Mouse (Mus musculus): ENCODE data around the gene Aldh5a1. TPM values are rescaled to one million over a fixed set of nuclear protein-coding genes. Genes with fewer than 3 reads are reported as not detected.
A peak's percentile ranks its signal among the peaks of the same experiment; 100 is the strongest.

The Aldh5a1 gene
- total RNA-seq, 2 experiments from 2014 or later = 4.3 to 4.5 TPM

DNA sequence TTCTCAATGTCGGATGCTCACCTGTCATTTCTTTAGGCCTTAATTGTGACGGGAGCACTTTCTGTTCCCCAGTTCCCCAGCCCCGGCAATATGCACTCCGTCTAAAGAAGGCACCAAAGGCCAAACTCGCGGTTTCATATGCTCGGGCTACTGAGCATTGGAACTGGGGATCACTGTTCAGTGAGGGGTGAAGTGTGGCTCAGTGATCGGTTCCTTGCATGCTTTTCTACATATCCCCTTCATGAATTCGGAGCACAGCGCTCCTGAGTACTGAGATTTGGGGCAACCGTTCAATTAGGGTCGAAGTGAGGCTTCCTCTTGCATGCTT lies 342 bp upstream of the Aldh5a1 start:
- DNase-seq (ENCODE audit: low spot score in 2 of 2) = no peak

- DNase-seq (ENCODE audit: low spot score in 2 of 2) = no peak
These were observed 721 bp downstream of the Aldh5a1 start for GRCm38 (mm10) chr13:24936772-24937107.

DNA sequence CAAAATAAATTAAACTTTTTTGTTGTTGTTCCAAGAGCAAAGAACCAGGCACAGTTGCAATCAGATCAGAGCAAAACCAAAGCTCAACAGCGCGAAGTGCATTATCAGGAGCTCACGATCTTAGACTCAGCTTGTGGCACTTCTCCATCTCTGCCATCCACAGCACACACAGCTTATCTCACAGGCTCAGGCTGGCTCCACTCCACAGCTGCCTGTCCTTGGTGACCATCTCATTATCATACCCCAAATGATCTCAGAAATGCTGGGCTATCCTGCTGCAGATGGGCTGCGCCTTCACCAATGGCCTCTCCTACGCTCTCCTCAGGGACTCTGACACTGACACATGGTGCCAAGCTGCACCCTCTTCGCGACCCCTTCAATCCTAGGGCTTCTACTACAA lies 4.3 kb downstream of the Aldh5a1 start:
- no peak for DNase-seq (ENCODE audit: low spot score in 2 of 2)

- no peak for DNase-seq (ENCODE audit: low spot score in 2 of 2)
These were observed 6.9 kb downstream of the Aldh5a1 start for GRCm38 (mm10) chr13:24930591-24930990.

DNA sequence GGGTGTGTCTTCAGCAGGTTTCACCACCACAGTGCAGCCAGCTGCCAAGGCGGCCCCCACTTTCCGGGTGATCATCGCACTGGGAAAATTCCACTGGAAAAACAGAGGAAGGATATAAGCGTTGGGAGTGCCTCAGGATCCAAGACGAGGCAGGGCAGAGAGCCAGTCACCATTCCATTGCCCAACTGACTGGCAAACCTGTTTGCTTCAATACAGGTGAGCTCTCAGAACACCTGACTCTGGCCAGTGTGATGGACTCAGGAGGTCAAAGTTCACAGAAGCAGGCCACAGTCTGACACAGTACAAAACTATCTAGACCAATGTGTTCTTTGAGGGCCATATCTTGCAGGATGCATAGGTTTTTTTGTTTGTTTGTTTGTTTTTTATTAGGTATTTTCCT lies 13.5 kb downstream of the Aldh5a1 start:
- no peak for DNase-seq (ENCODE audit: low spot score in 2 of 2)

GRCm38 (mm10) chr13:24921281-24921680 lies 16.2 kb downstream of the Aldh5a1 start:
- DNase-seq (ENCODE audit: low spot score in 2 of 2) = no peak

DNA sequence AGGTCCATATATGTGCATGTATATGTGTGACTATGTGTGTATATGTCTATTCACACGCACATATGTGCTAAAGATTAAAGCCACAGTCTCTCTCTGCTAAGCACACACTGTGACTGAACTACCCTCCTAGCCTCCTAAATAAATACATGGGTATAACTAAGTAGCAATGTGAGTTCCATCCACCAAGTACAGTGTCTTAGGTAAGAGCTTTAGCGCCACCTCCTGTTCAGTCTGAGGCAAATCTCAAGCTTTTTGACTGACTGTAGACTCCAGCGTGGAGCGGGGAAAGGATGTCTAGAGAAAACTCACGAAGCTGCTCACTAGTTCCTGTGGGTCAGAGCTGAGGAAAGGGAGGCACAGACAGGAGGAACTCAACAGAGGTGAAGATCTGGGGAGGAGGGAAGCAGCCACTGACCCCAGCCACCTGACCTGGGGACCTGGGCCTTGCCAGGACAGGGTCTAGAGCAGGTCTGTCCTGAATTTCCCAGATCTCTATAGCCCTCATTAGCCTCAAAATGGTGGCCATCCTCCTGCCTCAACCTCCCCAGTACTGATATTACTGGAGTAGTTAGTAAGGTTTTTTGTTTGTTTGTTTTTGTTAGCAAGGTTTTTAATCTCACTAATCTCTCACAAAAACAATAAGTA lies 17.0 kb downstream of the Aldh5a1 start:
- peak in 1 of 2 experiments; percentile 36 for DNase-seq (ENCODE audit: low spot score in 2 of 2)

GRCm38 (mm10) chr13:24915831-24916230 lies 21.6 kb downstream of the Aldh5a1 start:
- no peak for DNase-seq (ENCODE audit: low spot score in 2 of 2)

- DNase-seq (ENCODE audit: low spot score in 2 of 2) = no peak
These were observed 22.5 kb downstream of the Aldh5a1 start for GRCm38 (mm10) chr13:24914915-24915314.

GRCm38 (mm10) chr13:24913576-24913975 lies 23.9 kb downstream of the Aldh5a1 start:
- DNase-seq (ENCODE audit: low spot score in 2 of 2) = no peak

DNA sequence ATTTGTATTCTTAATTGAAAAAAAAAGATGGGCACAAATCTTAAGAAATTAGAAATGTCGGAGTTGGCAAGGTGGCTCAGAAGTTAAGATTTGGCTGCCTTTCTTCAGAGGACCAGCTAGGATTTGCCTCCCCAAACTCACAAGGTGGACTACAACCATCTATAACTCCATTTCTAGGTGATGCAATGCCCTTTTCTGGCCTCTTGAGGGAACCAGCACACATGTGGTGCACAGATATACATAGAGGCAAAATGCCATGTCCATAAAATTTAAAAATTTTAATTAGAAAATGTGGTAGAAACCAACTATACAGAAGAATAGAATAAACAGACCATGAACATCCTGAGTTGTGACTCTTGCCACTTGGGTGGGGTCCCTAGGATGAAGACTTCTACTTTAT lies 28.3 kb downstream of the Aldh5a1 start:
- DNase-seq (ENCODE audit: low spot score in 2 of 2) = no peak

DNA sequence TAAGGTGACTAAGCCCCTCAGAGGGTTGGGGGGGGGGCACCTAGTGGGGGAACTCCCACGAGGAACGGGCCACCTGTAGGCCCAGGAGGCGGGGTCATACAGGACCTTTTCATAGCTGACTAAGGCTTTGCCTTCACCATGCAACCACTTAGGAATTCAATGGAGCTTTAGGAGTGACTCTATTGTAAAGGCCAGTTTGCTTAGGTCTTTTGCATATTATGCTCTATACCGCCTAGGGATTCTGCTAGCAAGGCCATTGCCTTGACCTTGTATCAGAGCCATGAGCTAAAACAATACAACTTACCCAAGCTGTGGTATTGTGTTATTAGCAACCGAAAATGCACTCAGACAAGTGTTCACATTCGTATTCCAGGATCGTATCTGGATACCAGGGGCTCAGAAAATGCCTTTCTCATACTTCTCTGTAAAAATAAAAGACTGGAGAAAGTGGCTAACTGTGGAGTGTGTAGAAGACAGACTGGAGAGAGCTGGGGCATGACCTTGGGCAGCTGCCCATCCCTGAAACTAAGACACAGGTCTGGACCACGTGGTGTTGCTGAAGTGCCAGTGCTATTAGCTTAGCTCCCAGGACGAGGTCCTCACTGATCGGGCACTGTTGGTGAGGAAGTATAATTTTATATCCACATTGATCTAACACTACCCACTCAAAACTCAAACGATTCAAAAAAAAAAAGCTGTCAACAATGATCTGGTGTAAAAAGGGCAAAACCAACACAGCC lies 30.5 kb downstream of the Aldh5a1 start:
- no peak for DNase-seq (ENCODE audit: low spot score in 2 of 2)

DNA sequence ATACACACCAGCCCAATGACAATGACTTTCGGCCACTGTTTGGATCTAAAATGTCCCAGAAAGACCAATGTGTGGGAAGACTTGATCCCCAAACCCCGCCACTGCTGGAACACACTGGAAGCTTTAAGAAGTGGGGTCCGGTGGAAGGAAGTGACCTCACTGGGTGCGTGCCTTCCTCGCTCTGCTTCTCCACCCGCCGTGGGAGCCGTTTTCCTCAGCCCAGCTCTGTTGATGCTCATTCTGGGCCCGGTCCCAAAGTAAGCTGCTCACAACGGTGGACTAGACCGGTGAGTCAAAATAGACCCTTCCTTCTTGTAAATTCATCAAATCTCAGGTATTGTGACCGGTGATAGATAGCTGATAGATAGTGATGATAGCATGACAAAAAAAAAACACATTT lies 32.0 kb downstream of the Aldh5a1 start:
- DNase-seq (ENCODE audit: low spot score in 2 of 2) = no peak

- DNase-seq (ENCODE audit: low spot score in 2 of 2) = no peak
These were observed 34.0 kb downstream of the Aldh5a1 start for GRCm38 (mm10) chr13:24903412-24903811.

DNA sequence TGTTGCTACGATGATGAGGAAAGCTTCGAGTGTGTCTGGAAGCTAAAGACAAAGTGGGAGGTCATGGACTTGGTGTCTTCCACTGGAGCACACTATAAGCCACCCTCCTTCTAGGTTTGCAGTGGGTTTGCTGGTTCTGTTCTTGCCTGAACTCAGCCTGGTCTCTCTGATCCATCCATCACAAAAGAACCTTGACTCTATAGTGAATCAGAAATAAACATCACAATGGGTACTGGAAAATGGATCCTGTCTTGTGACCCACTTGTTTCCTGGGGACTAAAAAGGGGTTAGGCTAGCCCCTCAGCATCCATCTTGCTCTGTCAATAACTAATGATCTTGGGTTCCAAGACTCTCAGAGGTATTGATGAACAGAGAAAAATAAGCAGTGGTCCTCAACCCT lies 35.5 kb downstream of the Aldh5a1 start:
- DNase-seq (ENCODE audit: low spot score in 2 of 2) = no peak

- DNase-seq (ENCODE audit: low spot score in 2 of 2) = no peak
These were observed 43.6 kb downstream of the Aldh5a1 start for GRCm38 (mm10) chr13:24893880-24894279.

GRCm38 (mm10) chr13:24892516-24892915 lies 44.9 kb downstream of the Aldh5a1 start:
- no peak for DNase-seq (ENCODE audit: low spot score in 2 of 2)

- DNase-seq (ENCODE audit: low spot score in 2 of 2) = no peak
These were observed 47.9 kb downstream of the Aldh5a1 start for GRCm38 (mm10) chr13:24889554-24889953.

- no peak for DNase-seq (ENCODE audit: low spot score in 2 of 2)
These were observed 55.0 kb downstream of the Aldh5a1 start for GRCm38 (mm10) chr13:24882411-24882810.

GRCm38 (mm10) chr13:24880704-24881103 lies 56.8 kb downstream of the Aldh5a1 start:
- no peak for DNase-seq (ENCODE audit: low spot score in 2 of 2)

GRCm38 (mm10) chr13:24880208-24880607 lies 57.3 kb downstream of the Aldh5a1 start:
- DNase-seq (ENCODE audit: low spot score in 2 of 2) = no peak

DNA sequence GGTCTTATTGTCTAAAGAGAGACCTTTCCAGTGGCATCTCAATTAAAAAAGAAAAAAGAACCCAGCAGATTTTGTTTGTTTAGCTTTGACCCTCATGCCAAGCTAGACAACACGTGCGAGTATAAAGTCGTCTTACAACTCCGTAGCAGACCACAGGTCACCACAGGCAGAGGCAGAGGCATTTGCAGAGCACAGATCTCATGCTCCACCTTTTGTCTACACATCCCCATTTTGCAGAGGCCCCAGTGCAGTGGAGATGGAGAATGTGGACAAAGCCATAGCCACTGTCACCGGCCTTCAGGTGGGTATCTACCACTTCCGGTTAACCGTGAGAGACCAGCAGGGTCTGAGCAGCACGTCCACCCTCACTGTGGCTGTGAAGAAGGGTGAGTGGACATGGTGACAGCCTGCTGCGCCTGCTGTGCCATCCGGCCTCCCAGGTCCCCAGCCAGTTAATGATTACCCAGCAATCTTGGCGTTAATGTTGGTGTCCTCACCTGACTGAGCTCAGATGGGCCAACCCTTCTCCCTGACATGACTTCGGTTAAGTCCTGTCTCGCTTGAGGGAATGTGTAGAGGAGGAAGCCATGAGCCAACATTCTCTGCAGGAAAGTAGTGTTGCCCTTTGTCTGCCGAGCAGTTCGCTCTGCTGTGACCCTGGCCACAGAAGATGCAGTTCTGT lies 58.0 kb downstream of the Aldh5a1 start:
- no peak for DNase-seq (ENCODE audit: low spot score in 2 of 2)

DNA sequence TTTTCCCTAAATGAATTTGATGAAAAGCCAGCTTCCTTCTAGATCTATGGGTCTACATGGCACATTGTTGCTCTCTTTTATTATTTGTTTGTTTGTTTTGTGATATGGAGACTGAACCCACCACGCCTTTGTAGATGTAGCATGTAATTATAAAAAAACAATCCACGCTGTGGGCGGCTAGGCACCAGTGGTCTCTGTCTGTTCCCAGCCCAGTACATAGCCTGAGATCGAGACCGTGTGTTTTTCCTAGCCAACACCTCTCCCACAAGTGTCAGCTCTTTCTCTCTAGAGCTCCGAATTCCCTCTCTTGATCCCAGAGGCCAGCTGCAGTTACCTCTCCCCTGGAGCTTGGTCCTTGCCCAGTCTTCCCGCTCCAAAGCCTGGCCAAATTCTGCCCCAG lies 69.2 kb downstream of the Aldh5a1 start:
- DNase-seq (ENCODE audit: low spot score in 2 of 2) = no peak
